Mouse (Mus musculus) right cerebral cortex, postnatal 14 days (tissue): Measurements from ENCODE around the gene Atg4b.
A peak's percentile ranks its signal among the peaks of the same experiment; 100 is the strongest.
"Not testable (repeated sequence)": the region's sequence is repeated elsewhere in the genome, so short reads cannot be mapped to it uniquely, and the experiment has no call there.

Experiments used
- DNase-seq: peaks from one replicate; pipeline ENCODE4 v3.0.0; 2022

Atg4b gene

DNA sequence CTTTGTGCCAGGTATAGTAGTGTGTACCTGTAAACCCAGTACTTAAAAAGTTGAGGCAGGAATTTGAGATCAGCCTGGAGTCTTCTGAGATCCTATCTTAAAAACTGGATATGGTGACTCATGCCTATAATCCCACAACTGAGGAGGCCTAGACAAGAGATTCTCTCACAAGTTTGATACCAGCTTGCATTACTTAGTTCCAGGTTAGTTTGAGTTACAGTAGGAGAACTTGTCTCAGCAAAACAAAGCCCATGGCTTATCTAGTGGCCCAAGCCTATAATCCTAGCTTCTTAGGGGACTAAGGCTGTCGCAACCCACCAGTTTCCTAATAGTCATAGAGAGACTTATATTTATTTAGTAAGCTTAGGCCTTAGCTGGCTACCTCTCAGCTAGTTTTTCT, 8.8 kb downstream of the Atg4b start:
- DNase-seq, result no peak

DNA sequence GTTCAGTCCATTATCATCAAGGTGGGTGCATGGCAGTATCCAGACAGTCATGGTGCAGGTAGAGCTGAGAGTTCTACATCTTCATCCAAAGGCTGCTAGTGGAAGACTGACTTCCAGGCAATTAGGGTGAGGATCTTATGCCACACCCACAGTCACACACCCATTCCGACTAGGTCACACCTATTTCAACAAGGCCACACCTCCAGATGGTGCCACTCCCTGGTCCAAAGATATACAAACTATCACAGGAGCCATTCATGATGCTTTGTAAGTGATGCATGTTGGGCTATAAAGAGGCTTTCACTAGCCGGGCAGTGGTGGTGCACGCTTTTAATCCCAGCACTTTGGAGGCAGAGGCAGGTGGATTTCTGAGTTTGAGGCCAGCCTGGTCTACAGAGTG, 12.2 kb downstream of the Atg4b start:
- not testable (repeated sequence) for DNase-seq

DNA sequence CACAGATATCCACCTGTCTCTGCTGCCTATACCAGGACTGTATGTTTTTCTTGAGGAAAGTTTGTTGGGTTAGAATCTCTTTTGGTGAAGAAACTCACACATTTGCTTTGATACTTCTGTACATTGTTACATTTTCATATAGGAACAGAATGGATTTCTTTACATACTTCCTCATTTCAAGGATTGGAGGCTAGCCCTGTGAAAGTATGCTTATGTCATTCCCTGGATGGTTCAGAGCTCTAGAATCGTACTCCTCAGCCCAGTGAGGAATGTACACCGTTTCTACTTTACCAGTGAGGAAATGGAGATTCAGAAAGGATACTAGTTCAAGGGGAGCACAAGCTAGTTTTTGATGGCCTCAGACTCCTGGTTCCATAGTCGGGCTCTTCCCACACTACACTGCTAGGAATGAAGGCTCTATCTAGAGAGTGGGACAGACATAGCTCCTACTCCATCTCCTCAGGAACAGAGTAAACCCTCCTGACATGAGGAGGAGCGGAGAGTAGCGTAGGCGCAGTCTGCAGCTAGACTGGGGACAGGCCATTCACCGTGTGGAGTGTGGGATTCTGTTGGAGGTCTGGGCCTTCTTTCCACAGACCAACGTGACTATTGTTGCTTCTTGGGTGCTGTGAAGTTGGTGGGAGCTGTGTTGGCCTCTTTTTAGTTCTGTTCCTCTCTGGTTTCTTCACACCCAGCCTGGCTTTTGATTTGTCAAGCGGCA, 13.7 kb downstream of the Atg4b start:
- no peak for DNase-seq

DNA sequence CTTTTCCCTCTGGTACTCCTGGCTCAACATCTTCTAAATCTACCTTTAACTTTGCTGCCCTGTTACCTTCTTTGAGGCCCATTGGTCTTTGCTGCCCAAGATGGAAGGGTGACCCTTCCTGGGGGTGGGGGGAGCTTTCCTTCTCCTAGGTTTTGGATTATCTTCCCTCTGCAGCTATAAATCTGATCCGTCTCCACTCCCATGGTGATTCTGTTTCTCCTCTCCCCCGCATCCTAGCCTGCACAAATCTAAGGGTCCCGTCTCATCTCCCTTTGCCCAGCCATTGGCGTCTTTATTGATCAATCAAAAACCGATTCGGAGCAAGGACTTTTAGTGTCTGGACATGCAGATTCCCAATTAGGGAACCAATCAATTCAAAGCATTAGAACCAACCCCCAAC, 16.3 kb downstream of the Atg4b start:
- no peak for DNase-seq

DNA sequence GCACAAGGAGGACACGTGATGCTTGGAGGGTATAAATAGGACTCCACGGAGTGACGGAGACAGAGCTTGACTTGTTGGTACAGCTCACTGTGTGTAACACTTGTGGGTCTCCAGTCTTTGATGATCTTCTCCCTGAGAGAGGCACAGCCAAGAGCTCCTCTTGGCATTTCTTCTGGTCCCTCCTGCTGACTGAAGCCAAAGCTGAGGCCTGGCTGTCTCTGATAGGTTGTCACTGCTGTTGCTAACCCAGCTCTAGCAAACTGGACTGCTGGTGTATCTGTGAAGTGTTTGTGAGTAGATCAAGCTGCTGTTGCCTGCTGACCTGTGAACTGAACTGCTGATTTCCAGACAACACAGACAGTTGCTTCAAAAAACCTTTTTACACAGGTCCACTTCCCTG, 18.6 kb downstream of the Atg4b start:
- no peak for DNase-seq

DNA sequence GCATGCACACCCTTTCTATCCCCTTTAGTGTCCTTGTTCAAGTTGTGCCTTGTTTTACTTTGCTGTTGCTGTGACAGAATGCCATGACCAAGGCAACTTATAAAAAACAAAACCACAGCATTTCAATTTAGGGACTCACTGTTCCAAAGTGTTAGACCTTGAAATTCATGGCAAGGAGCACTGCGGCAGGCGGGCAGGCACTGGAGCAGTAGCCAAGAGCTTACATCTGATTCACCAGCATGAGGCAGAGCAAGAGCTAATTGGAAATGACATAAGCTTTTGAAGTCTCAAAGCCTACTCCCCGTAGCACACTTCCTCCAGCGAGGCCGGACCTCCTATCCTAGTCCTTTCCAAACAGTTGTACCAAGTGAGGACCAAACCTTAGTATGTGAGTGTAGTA, 25.4 kb downstream of the Atg4b start:
- DNase-seq, result no peak

DNA sequence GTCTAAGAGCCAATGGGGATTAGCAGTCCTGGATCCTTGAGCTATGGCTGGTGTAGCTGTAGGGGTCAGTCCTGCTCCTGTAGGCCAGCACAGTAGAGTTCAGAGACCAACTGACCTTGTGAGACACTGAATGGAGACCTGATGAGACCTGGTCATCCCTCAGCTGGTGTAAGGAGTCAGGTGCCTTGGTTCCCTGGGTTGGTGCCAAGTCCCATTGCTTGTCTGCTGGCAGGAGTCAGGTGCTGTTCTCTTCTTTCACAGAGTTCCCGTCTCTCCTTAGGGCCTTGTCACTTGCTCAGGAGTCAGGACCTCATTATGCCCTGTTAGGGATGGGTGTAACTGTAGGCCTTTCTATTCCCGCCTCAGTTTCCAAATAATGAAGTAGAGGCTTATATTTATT, 35.6 kb downstream of the Atg4b start:
- no peak for DNase-seq

DNA sequence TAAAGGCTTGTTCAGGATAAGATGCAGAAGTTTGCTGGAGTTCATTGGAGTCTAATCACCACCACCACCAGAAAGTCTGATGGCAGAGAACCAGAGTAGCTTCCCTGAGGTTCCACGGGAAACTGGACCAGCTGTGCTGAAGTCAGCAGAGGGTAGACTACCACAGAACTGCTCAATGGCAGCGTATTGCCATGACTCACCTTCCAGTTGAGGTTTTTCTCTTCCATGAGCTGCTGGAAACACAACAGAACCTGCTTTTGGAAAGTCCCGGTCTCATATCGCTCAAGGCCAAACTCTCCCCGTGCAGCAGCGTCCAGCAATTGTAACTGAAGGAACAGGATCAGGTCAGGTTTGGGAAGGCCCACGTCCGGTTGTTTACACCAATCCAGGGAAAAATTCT, 43.2 kb downstream of the Atg4b start:
- no peak for DNase-seq

DNA sequence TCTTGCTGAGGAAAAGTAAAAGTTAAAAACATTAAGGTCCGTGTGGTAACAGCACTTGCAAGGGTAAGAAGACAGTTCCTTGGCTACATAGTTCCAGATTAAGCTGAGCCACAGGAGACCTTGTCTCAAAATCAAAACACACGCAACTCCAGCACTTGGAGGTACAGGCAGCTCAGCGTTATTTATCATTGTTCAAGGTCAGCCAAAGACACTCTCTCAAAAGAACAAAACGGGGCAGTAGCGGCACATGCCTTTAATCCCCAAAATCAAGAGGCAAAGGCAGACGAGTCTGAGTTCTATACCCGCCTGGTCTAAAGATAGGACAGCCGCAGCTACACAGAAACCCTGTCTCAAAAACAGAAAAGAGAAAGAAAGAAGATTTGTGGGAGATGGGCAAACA, 44.6 kb downstream of the Atg4b start:
- DNase-seq, result no peak

DNA sequence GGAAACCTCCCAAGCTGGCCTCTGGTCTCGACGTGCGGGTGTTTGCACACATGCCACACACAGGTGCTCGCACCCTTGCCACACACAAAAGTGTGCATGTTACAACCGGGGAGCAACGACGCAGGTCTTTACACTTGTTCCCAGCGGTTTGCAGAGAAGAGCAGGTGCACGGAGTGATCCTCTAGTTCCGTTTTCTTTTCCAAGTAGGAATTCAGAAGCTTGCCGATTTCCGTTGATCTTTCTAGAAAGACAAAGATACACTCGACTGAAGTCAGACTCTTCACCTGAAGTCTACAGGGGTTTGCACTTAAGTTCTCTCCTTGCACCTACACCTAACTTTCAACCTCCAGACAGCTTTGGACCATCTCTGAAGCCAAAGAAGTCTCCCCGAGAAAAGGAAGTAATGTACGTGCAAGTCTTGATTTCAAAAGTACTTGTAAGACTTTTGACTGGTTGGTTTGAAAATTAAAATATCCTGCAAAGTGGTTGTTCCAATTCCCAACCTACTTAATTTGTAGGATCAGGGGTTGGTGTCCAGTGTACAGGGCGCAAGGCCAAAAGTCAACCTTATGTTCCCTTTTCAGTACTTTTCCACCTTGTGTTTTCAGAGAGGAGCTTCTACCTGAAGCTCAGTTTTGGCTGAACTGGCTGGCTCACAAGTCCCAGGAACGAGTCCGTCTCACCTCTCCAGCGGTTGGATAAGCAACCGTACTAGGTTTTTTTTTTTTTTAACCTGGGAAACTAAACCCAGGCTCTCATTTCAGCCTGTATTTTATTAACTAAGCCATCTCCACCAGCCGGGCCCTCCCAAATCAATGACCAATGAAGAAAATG, 49.6 kb downstream of the Atg4b start:
- no peak for DNase-seq

DNA sequence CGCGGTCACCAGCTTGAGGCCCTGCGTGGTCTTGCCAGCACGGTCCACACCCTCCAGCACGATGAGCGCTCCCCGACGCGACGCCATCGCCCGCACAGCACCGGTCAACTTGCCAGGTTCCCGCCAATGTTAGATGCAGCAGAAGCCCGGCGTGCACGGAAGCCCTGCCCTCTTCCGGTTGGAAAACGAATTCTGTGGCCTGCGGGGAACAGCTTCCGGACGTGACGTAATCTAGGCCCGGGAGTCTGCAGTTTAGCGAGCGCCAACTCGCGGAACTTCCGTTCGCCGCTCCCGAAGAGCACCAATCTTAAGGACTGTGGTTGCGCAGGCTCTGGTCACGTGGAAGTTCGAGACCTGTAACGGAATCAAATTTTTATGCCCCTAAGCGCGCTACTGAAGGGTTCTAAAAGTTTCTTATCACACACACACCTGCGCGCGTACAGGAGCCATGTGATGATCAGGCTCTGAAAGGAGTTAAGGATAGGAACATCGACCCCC, 50.5 kb downstream of the Atg4b start, which contains the start of gene Dtymk:
Dtymk (minus strand) TSS at position 194 of the 498 bp plus-strand sequence.
- peak; percentile 88 for DNase-seq

DNA sequence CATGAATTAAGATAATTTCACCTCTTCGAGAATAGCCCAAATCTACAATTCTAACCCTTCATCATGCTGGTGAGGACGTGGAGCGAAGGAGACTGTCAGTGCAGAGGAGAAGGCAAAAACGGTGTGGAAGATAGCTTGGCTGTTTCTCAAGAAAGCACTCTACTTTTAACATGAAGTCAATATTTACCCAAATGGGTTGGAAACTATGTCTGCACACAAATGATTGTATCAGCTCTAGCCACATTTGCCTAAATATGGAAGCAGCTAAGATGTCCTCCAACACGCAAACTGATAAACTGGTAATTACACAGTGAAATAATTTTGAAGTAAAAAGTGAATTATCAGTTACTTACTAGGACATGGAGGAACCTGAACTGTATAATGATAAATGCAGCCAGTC, 51.5 kb downstream of the Atg4b start:
- no peak for DNase-seq

DNA sequence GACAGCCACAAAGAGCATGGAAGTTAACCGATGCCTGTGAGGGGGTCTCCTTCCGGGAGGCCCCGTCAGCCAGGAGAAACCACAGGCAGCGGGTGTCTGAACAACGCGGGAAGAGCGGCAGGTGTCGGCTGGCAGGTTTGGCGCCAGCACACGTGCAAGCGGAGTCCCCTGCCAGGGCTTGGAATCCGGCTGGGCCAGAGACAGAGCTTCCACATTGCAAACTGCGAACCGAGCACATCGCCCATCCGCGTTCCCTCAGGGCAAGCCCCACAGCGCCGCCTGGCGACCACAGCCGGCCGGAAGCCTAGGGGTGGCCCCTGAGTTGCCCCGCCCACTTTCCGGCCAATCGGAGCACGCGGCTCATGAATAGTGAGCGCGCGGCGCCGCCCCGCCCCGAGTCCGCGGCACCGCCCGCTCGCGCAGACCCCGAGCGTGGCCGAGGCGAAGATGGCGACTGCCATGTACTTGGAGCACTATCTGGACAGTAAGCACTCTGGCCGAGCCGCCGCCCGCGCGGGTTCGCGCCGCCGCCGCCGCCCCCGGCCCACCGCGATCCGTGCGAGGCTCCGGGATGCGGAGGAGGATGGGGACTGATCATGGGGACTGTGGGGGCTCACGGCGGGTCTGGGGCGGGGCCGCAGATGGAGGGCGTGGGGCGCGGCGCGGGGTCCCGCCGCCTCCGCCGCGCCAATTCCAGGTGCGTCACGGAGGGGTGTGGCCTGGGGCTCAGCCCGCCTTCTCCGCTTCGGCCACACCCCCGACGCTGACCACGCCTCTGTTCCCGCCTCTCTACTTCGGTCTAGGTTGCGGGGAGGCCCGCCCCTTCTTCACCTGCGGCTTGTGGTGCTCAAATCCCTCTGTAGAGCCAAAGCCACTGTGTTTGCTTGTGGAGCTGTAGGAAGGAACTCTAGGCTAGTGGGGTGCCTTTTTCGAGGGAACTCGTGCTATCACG, 52.5 kb downstream of the Atg4b start, which contains the start of gene Ing5:
Ing5 (plus strand) TSS at position 410 of the 952 bp plus-strand sequence.
- peak; percentile 100 for DNase-seq

DNA sequence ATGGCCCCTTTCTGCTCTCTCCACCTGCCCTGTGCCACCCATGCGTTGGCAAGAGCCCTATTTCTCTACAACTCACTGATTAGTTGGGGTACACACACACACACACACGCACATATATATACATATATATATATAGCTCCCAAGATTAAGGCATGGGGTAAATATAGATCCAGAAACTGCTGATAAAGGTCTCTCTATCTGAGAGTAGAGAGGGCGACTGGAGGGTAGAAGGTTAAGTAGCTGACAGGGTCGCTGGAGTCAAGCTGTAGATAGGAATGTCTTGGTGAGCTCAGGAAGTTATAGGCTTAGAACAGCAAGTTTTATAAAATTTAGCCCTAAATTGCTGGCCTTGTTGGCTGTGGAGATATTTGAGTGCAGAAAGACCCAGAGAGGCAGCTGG, 53.5 kb downstream of the Atg4b start:
- DNase-seq, result no peak

DNA sequence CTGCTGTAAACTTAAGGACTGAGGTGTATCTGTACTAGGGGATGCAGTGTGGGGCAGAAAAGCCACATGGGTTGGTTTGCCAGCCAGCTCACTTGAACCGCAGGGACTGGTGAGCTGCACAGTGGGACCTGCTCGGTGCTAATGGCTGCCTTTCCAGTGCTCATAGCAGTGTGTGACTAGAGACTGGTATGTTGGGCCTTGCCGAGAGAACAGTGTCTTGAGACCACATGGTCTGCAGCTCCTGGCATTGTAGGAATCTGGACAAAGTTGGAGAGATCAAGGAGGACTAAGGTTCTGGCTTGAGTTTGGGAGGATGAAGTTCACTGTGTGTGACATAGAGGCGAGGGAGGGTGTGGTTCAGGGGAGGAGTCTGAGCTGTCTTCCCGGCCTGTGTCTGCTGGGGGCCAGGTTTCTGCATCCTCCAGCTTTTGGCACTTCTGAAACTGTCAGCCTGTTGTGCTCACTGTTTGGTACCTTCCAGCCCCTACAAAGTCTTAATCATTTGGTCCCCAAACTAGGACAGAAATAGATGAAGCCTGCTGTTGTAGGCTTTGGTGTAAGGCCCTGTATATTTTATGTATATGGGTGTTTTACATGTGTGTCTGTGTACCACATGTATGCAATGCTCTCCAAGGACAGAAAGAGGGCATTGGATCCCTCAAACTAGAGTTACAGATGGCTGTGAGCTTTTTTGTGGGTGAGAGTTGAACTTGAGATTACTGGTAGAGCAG, 54.1 kb downstream of the Atg4b start:
- DNase-seq, result no peak

DNA sequence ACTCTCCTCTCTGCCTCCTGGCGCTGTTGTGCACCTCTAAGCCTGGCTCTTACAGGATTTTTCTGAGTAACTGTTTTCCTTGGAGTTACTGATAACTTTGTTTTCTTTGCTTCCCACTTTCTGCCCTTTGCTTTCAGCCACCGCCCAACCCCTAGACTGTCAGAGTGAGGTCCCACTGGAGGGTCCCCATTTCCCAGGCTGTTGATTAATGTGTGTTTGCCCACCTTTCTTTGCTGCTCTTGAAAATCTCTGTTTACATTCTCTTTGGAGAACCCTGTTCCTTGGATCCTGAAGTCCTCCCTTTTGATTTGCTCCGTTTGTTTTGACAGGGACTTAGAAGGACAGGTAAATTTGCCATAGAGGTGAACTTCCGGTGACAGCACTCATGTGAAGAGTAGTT, 57.6 kb downstream of the Atg4b start:
- DNase-seq, result no peak

DNA sequence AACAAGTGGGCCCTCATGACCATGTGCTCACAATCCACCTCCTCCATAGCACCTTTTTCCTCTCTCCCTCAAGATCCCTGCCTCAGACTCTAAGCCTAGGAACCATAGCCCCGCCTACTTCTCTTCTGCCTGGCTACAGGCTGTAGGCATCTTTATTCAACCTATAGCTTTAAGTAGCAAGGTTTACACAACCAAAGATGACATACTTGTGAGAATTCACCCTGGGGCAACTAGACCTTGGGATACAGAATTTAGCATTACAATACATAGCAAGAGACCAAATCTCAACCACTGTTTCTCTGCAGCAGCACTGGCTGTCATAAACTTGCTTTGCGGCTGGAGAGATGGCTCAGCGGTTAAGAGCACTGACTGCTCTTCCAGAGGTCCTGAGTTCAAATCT, 58.7 kb downstream of the Atg4b start:
- DNase-seq, result no peak

DNA sequence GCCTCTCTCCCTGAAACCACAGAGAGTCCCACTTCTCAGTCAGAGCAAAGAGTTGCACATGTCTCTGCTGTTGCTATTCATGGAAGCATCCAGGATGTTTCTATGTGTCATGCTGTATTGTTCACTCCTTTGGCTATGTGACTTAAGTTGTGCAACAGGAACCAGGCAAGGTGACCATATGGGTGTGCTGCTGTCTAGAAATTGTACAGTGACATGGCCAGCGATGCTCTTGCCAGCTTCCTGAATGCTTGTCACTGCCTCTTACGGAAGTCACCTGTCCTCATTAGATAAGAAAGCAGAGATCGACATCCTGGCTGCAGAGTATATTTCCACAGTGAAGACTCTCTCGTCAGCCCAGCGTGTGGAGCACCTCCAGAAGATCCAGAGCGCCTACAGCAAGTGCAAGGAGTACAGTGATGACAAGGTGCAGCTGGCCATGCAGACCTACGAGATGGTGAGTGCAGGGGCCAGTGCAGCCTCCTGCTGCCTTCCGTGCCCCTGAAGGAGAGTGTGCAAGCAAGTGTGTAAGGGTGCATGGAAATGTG, 60.3 kb downstream of the Atg4b start:
- no peak for DNase-seq

DNA sequence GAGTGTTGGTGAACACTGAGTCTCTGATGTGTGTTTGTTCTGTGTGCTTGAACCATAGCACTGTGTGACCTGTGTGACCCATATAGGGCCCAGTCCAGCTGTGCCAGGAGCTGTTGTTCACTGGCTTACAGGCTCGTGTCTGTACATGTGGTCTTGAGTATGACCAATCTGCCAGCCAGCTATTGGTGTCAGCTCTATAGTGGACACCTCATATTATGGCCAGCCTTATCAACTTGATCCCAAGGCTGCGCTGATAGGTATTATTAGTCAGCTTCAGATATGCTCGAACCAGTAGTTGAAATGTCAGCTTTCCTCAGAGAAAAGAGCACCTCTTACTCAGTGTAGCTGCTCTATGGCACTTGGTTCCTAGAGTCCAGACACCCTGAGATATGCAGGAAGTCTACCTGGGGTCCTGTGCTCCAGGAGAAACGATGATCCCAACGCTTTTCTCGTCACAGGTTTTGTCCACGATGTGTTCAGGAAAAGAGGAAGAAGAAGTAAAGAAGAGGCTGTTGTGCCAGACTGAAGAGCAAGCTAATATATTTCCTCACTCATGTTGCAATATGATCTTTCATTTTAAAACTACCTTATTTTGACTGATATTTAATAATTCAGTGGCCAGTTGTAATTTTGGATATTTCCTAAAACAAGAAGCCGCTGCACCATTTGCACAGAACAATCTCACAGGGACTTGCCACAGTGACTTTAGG, 66.7 kb downstream of the Atg4b start:
- DNase-seq, result no peak

DNA sequence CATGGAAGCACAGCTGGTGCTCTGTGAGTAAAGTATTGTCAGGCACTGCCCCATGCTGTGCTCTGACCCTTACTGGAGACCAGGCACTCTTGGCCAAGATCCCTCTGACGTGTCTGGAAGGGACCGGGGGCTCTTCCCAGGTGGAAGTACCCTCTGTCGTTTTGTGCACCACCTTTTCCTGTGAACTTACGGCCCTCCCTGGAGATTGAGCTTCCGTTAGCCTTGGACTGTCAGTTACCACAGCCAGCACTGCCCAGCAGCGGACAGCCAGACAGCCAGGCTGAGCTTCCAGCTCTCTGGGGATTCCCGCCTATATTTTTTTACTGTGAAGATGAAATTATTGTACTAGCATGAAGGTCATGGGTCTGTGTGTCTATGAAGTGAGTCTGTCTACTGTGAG, 67.4 kb downstream of the Atg4b start:
- no peak for DNase-seq

DNA sequence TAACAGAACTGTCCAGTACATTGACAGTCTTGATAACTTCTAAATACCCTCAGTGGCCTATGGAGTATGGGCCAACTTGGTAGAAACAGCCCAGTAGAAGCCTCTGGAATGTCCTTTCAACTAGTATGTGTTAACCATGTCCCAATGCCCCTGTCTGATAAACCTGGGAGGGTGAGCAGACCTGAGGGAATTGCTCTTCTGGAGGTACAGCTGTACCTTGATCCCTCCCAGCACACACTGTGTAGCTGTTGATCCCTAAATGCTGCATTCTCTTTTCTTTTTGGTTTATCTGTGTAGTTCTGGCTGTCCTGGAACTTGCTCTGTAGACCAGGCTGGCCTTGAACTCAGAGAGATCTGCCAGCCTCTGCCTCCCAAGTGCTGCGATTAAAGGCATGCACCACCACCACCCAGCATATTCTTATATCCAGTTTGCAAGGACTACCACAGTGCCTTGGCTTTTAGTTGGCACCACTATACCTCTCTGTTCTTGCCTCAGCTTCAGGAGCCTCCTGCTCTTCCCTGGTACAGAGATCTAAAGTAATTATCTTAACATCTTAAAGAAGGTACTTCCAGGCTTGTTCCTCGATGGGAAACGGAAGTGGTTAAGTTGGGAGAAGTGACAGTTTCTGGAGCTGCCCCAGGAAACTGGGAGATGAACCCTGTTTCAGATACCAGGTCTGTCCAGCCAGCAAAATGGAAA, 72.6 kb downstream of the Atg4b start:
- no peak for DNase-seq
